Mouse (Mus musculus) cerebellum, postnatal 36 days (tissue): Measurements from ENCODE around the gene Apbb1ip.
"Not testable (repeated sequence)": the region's sequence is repeated elsewhere in the genome, so short reads cannot be mapped to it uniquely, and the experiment has no call there.

Experiments
- DNase-seq, 2 experiments: peaks; one replicate each; pipeline ENCODE4 v3.0.0; 2021 to 2022; ENCODE audit warnings: mixed read lengths in 2 of 2

The Apbb1ip gene

GRCm38 (mm10) chr2:22857501-22857900, 83.6 kb downstream of the Apbb1ip start:
- no peak for DNase-seq

DNA sequence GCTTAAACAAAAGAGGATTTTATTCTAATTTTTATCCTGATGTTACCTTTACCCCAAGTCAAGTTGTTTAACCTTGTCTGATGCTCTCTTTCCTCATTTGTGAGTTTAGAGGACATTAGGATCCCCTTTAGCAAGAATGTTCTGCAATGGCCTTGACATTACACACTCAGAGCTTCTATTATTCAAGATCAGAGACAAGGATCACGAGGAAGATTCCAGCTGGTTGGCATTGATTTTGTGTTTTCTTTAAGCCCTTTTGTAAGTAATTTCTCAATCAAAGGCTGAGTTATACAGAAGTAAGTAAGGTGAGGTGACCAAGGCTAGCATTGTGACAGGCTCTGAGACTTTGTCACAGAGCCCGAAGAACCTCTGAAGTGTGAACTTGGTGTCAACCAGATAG, 88.3 kb downstream of the Apbb1ip start:
- no peak for DNase-seq

DNA sequence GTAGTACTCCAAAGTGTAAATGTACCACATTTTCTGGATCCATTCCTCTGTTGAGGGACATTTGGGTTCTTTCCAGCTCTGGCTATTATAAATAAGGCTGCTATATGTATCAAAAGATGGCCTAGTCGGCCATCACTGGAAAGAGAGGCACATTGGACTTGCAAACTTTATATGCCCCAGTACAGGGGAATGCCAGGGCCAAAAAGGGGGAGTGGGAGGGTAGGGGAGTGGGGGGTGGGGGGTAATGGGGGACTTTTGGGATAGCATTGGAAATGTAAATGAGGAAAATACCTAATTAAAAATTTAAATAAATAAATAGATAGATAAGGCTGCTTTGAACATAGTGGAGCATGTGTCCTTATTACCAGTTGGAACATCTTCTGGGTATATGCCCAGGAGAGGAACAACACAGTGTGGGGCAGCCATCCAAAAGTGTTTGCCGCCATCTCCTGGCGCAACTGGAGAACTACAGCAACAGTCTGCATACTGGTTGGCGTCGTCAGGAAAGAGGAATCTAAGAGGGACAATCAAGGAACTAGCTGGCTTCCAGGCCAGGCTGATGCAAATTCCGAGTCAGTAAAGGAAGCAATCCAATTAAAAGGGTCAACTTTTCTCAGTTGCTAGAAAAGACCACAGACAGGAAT, 90.6 kb downstream of the Apbb1ip start:
- peak; percentile 66 to 72 for DNase-seq

DNA sequence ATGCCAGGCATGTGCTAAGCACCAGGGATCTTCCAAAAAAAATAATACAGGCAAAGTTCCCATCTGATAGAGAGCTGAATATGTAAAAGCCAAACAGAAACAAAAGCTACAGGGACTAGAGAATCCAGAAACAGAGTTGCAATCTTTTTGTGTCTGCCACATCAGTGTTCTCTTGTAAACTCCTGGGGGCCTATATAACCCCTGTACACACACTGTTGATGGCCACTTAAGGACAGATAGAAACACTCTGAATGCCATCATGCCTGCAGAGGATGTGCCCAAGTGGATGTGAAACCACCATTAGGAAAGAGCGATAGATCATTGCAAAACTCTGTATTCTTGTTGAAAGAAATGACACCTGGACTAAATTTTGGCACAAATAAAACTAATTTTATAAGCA, 91.9 kb downstream of the Apbb1ip start:
- no peak for DNase-seq

GRCm38 (mm10) chr2:22866894-22867424, 93.1 kb downstream of the Apbb1ip start:
- DNase-seq: no peak

DNA sequence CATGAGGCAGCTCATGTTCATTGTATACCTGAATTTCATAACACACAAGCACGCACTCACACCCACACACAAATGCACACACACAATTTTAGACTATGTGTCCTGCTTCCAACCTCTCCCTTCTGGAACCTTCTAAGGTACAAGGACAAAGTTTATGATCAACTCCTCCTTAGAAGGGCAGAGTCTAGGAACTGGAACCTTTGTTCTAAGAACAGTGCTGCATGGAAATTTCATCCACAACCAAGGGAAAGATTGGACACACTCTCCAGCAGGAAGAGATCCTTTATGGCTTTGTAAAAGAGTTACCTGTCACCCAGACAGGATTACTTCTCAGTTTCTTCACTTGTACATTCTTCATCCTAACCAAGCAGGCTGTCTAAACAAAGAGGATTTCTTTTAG, 99.3 kb downstream of the Apbb1ip start:
- DNase-seq: no peak

GRCm38 (mm10) chr2:22874628-22875027, 100.7 kb downstream of the Apbb1ip start:
- DNase-seq: no peak

- no peak for DNase-seq
Observed at GRCm38 (mm10) chr2:22876614-22877013, 102.7 kb downstream of the Apbb1ip start.

- DNase-seq: no peak
Observed at GRCm38 (mm10) chr2:22878781-22879180, 104.9 kb downstream of the Apbb1ip start.

GRCm38 (mm10) chr2:22880726-22881125, 106.8 kb downstream of the Apbb1ip start:
- not testable (repeated sequence) for DNase-seq

DNA sequence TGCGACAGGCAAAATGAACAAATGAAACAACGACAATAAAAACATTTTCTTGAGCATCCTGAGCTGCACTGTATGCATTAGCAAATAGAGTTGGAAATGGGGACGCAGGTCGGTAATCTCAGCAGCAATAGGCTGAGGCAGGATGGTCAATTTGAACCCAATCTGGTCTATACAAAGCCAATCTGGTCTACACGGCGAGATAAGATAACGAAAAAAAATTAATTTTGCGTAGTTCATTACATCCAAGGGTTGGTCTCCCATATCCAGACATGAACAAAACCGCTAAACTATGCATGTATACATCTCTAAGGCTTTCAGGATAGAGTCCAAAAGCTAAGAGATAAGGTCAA, 121.0 kb downstream of the Apbb1ip start:
- DNase-seq: peak in 1 of 2 experiments; percentile 10

DNA sequence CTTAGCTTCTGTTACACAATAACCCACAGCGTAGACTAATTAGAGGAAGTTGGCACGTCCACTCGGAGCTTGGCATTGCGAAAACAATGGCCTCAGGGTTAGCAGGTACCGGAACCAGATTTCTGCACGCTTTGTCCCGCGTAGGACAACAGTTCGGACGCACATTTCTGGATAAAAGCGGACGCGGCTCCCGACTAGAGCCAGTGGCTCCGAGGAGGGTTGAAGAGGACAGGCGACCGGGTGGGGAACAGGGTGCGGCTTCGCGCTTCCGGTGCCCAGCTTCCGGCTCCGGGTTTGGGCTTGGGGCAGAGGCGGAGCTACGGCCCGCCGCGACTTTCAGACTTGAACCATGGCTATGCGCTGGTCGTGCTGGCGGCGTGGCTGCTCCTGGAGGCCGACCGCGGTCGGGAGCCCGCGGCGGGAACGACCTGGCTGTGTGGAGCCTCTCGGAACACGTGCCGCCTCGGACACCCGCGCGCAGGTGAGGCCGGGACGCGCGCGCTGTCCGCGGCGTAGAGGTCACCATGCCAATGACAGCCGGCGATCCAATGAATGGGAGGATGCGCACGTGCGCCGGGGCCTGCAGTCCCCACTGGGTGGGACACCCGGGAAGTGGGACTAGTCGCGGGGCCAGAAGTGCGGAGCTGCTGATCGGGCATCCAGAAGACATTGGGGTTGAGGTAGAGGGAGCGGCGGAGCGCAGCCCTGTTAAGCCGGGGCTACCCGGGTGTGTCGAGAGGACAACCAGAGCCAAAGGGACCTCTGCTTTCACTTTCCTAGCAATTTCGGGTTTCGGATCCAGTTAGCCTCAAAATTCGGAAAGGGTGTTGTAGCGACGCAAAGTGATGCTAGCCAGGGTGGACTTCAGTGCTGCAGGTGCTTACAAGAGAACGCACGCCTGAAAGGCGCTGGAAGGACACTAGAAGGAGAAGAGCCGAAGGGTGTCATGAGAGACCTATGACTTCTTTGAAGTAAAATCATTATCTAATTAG, 121.7 kb downstream of the Apbb1ip start, which contains the start of gene Pdss1:
TSS of gene Pdss1 (plus strand) at position 241 of the 992 bp plus-strand sequence.
- DNase-seq: peak; percentile 95 to 96

DNA sequence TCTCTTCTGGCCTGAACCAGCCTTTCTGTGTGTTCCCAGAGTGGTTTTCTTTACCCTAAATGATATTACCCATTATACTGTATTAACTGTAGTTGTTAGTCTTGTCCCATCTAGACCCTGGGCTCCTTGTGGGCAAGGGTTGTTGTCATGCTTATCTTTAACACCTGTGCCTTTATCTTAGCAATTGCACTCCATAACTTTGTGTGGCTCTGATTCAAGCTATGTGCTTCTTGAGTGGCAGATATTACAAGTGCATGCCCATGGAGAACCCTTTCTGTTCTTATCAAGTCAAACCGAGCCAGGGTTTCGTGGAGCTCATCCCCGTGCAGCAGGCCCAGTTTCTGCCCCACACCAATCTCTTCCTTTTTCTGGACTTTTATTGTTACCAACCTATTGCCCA, 130.1 kb downstream of the Apbb1ip start:
- no peak for DNase-seq

DNA sequence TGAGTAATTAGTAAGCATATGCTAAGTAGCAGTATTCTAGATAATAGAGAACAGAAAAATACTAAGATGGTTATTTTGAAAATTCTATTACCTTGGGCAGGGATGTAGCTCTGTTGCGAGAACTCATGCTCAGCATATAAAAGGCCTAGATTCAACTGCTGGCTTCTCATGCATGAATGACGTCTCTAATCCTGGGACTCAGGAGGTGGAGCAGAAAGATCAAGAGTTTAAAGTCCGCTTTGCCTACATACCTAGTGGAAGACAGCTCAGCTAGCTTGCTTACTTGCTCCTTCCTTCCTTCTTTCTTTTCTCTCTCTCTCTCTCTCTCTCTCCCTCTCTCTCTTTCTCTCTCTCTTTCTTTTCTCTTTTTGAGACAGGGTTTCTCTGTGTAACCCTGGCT, 140.5 kb downstream of the Apbb1ip start:
- DNase-seq: no peak

GRCm38 (mm10) chr2:22918651-22919050, 144.8 kb downstream of the Apbb1ip start:
- DNase-seq: no peak
